27 mouse cellular contexts compared by ENCODE assay signal in genomic region chr8:92760933-92761332, GRCm38 (mm10).
"Had no signal": no experiment of that assay in that cellular context is flagged by ENCODE, and none has a peak within 500 bp of the region (broad histone marks: within the 10 kb centered on the region; RNA-seq: fewer than 3 reads in every experiment).

No protein-coding gene starts in this region.

- DNase-seq: cerebellum, adult 2 months; cerebellum, adult 8-10 months; cerebellum, adult 9-10 months; cerebellum, adult 9-11 months; cerebellum, postnatal 10 days; cerebellum, postnatal 14 days; cerebellum, postnatal 25 days; cerebellum, postnatal 36 days; embryo, embryonic 11 days; forebrain, postnatal 0 days; gastrocnemius, adult 2 months; gastrocnemius, postnatal 10 days; gastrocnemius, postnatal 14 days; gastrocnemius, postnatal 25 days; gastrocnemius, postnatal 36 days; heart, adult 18-20 months; heart, adult 2 months had no signal

- ATAC-seq: forebrain, embryonic 13.5 days; forebrain, embryonic 14.5 days; forebrain, embryonic 15.5 days; forebrain, embryonic 16.5 days; forebrain, postnatal 0 days had no signal

- H3K4me2 ChIP-seq: embryonic facial prominence, embryonic 12.5 days; embryonic facial prominence, embryonic 15.5 days; forebrain, embryonic 12.5 days; forebrain, embryonic 13.5 days; forebrain, embryonic 15.5 days had no signal

- H3K27me3 ChIP-seq: embryonic facial prominence, embryonic 12.5 days; embryonic facial prominence, embryonic 15.5 days; forebrain, embryonic 15.5 days had no signal

- H3K4me3 ChIP-seq: embryonic facial prominence, embryonic 12.5 days; embryonic facial prominence, embryonic 13.5 days; embryonic facial prominence, embryonic 15.5 days; erythroblast, embryonic 14.5 days; forebrain, embryonic 10.5 days; forebrain, embryonic 12.5 days; forebrain, embryonic 13.5 days; forebrain, embryonic 15.5 days; gastrocnemius, adult 2 months; heart, adult 2 months had no signal

- H3K4me1 ChIP-seq: embryonic facial prominence, embryonic 15.5 days had no signal

- H3K36me3 ChIP-seq: embryonic facial prominence, embryonic 12.5 days; embryonic facial prominence, embryonic 13.5 days; embryonic facial prominence, embryonic 15.5 days; forebrain, embryonic 10.5 days; forebrain, embryonic 12.5 days; forebrain, embryonic 15.5 days had no signal

- H3K9ac ChIP-seq: embryonic facial prominence, embryonic 12.5 days; embryonic facial prominence, embryonic 13.5 days; embryonic facial prominence, embryonic 15.5 days; forebrain, embryonic 12.5 days; forebrain, embryonic 13.5 days; forebrain, embryonic 15.5 days; forebrain, postnatal 0 days had no signal

- H3K27ac ChIP-seq: embryonic facial prominence, embryonic 12.5 days; embryonic facial prominence, embryonic 13.5 days; embryonic facial prominence, embryonic 15.5 days; forebrain, embryonic 10.5 days; forebrain, embryonic 12.5 days; forebrain, embryonic 13.5 days; forebrain, embryonic 15.5 days; gastrocnemius, adult 2 months; heart, adult 2 months had no signal

- H3K9me3 ChIP-seq: embryonic facial prominence, embryonic 12.5 days; embryonic facial prominence, embryonic 15.5 days; forebrain, embryonic 12.5 days; forebrain, embryonic 13.5 days; forebrain, embryonic 15.5 days had no signal
